ENCODE assay signal across 25 mouse cellular contexts in the genomic region with DNA sequence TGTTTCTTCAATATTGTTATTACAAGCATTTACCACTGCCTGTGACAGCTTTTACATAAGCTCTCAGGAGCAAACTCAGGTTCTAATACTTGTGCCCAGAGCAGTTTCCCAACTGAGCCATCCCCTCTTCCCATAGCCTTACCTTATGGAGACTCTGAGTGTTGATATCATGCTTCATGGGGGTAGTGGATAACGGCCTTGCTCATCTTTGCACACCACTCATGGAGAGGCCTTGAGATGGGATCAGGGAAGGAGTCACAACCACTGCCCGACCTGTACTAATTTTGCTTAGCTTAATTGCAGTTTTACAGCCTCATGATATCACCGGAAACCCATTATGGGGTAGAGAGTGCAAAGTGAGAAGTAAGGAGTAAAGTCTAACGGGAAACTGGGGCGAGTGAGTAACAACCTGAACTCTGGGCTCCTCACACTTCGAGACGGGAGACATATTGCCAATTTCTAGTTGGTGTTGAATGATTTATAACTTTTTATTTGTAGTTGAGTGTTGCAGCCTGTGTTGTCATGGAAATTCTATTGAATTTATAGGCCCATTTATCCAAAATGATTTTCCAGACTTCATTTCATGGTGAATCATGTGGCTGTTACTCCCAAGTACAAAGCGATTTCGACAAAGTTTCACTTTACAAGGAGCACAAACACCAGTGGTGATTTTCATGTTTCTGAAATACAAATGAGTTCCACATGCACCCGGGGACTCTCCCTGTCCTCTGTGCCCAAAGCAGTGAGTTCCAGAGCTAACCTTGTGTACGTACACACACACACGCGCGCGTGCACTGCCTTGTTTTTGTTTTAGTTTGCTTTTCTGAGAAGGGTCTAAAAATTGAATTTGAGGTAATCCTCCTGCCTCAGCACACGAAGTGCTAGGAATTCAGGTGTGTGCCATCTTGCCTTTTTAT.
DNase-seq lines count a peak whose midpoint lies in the region; ATAC-seq lines count a peak whose summit lies in the region.
"Had no signal": no experiment of that assay in that cellular context is flagged by ENCODE, and none has a peak within 500 bp of the region (broad histone marks: within the 10 kb centered on the region; RNA-seq: fewer than 3 reads in every experiment).

No protein-coding gene starts in this region.

- no peak overlapping the region for H3K4me2 ChIP-seq in midbrain, embryonic 11.5 days
- no peak overlapping the region for H3K4me2 ChIP-seq in midbrain, embryonic 16.5 days (ENCODE audit: low read length)
- peak overlapping the region; percentile 7; the same call in 1 of the 2 replicates for H3K4me2 ChIP-seq in limb, embryonic 12.5 days
- H3K4me2 ChIP-seq in liver, embryonic 11.5 days, result no peak overlapping the region
- no peak overlapping the region for H3K4me2 ChIP-seq in hindbrain, embryonic 13.5 days
- H3K4me2 ChIP-seq: embryonic facial prominence, embryonic 12.5 days; kidney, embryonic 15.5 days; lung, embryonic 15.5 days; neural tube, embryonic 12.5 days had no signal

- H3K27me3 ChIP-seq in midbrain, embryonic 11.5 days (ENCODE audit: control insufficient read depth, insufficient read depth, low read length), result no peaks in the 10 kb centered on the region
- H3K27me3 ChIP-seq in midbrain, embryonic 16.5 days (ENCODE audit: control insufficient read depth, insufficient read depth, low read depth, low read length), result no peaks in the 10 kb centered on the region
- H3K27me3 ChIP-seq in limb, embryonic 12.5 days, result no peaks in the 10 kb centered on the region
- H3K27me3 ChIP-seq in liver, embryonic 11.5 days (replicated peaks; ENCODE audit: control insufficient read depth, insufficient read depth, low read length), result no peaks in the 10 kb centered on the region
- no peaks in the 10 kb centered on the region for H3K27me3 ChIP-seq in hindbrain, embryonic 13.5 days
- H3K27me3 ChIP-seq: CH12.LX; embryonic facial prominence, embryonic 12.5 days; heart, embryonic 15.5 days; kidney, embryonic 15.5 days; lung, embryonic 15.5 days; neural tube, embryonic 12.5 days; Patski had no signal

- no peak overlapping the region for H3K9ac ChIP-seq in midbrain, embryonic 11.5 days (ENCODE audit: low read length)
- H3K9ac ChIP-seq in midbrain, embryonic 16.5 days (ENCODE audit: low read depth, low read length), result no peak overlapping the region
- no peak overlapping the region for H3K9ac ChIP-seq in limb, embryonic 12.5 days (replicated peaks)
- H3K9ac ChIP-seq in liver, embryonic 11.5 days (ENCODE audit: low read depth, low read length), result no peak overlapping the region
- no peak overlapping the region for H3K9ac ChIP-seq in hindbrain, embryonic 13.5 days
- H3K9ac ChIP-seq: embryonic facial prominence, embryonic 12.5 days; heart, embryonic 15.5 days; kidney, embryonic 15.5 days; lung, embryonic 15.5 days; neural tube, embryonic 12.5 days had no signal

- no peaks in the 10 kb centered on the region for H3K36me3 ChIP-seq in midbrain, embryonic 11.5 days (ENCODE audit: control insufficient read depth, insufficient read depth, low read length)
- H3K36me3 ChIP-seq in midbrain, embryonic 16.5 days (ENCODE audit: control insufficient read depth, insufficient read depth, low read length), result no peaks in the 10 kb centered on the region
- H3K36me3 ChIP-seq in limb, embryonic 12.5 days, result no peaks in the 10 kb centered on the region
- H3K36me3 ChIP-seq in liver, embryonic 11.5 days (ENCODE audit: control insufficient read depth, insufficient read depth, low read length), result no peaks in the 10 kb centered on the region
- H3K36me3 ChIP-seq in hindbrain, embryonic 13.5 days, result no peaks in the 10 kb centered on the region
- H3K36me3 ChIP-seq: embryonic facial prominence, embryonic 12.5 days; heart, embryonic 15.5 days; lung, embryonic 15.5 days; midbrain, embryonic 10.5 days; neural tube, embryonic 12.5 days had no signal

- WGBS in midbrain, embryonic 11.5 days, result 91% methylated on average over 16 of the region's 16 CpGs
- 90% methylated on average over 16 of the region's 16 CpGs for WGBS in midbrain, embryonic 16.5 days
- WGBS in limb, embryonic 12.5 days, result 30% methylated on average over 16 of the region's 16 CpGs
- 87% methylated on average over 16 of the region's 16 CpGs for WGBS in liver, embryonic 11.5 days
- 91% methylated on average over 16 of the region's 16 CpGs for WGBS in hindbrain, embryonic 13.5 days

- H3K27ac ChIP-seq in midbrain, embryonic 11.5 days (ENCODE audit: low read depth, low read length), result no peak overlapping the region
- no peak overlapping the region for H3K27ac ChIP-seq in midbrain, embryonic 16.5 days (ENCODE audit: low read length)
- peak overlapping the region; percentile 74 for H3K27ac ChIP-seq in limb, embryonic 12.5 days
- H3K27ac ChIP-seq in liver, embryonic 11.5 days (ENCODE audit: low read depth, low read length), result no peak overlapping the region
- no peak overlapping the region for H3K27ac ChIP-seq in hindbrain, embryonic 13.5 days
- H3K27ac ChIP-seq: embryonic facial prominence, embryonic 12.5 days; heart, embryonic 15.5 days; kidney, embryonic 15.5 days; lung, embryonic 15.5 days; midbrain, embryonic 10.5 days; neural tube, embryonic 12.5 days had no signal

- DNase-seq in adrenal gland, adult 2 months, result peak; percentile 3
- DNase-seq in adrenal gland, postnatal 4 days (ENCODE audit: low spot score in 2 of 2), result no peak
- peak; percentile 71 for DNase-seq in midbrain, embryonic 11.5 days (ENCODE audit: low spot score, missing footprints)
- no peak for DNase-seq in liver, embryonic 11.5 days (ENCODE audit: low spot score)
- DNase-seq in yolk sac, embryonic 10.5 days (ENCODE audit: low spot score), result no peak
- DNase-seq: adrenal gland, postnatal 14 days; cerebellum, adult 11-12 months; cerebellum, adult 9-11 months; kidney, adult 18-20 months; layer of hippocampus, postnatal 36 days; right cerebral cortex, postnatal 4 days; thymus, postnatal 4 days had no signal

- no peak for ATAC-seq in midbrain, embryonic 11.5 days (ENCODE audit: low FRiP score)
- no peak for ATAC-seq in midbrain, embryonic 16.5 days
- peak; percentile 64; the same call in 1 of the 2 replicates for ATAC-seq in limb, embryonic 12.5 days (ENCODE audit: insufficient number of reproducible peaks, insufficient read depth, low FRiP score, low TSS enrichment, low read depth)
- no peak for ATAC-seq in liver, embryonic 11.5 days (replicated peaks; ENCODE audit: low FRiP score)
- ATAC-seq in hindbrain, embryonic 13.5 days (ENCODE audit: low FRiP score), result no peak
- ATAC-seq: forebrain, embryonic 16.5 days; Patski had no signal

- no peak overlapping the region for H3K4me3 ChIP-seq in midbrain, embryonic 11.5 days (ENCODE audit: low read depth, low read length)
- no peak overlapping the region for H3K4me3 ChIP-seq in midbrain, embryonic 16.5 days (ENCODE audit: low read depth, low read length)
- no peak overlapping the region for H3K4me3 ChIP-seq in limb, embryonic 12.5 days (replicated peaks)
- H3K4me3 ChIP-seq in liver, embryonic 11.5 days (ENCODE audit: low read depth, low read length), result no peak overlapping the region
- H3K4me3 ChIP-seq in hindbrain, embryonic 13.5 days, result no peak overlapping the region
- H3K4me3 ChIP-seq: embryonic facial prominence, embryonic 12.5 days; heart, embryonic 15.5 days; kidney, embryonic 15.5 days; lung, embryonic 15.5 days; midbrain, embryonic 10.5 days; myocyte; neural tube, embryonic 12.5 days had no signal

- H3K9me3 ChIP-seq in midbrain, embryonic 11.5 days (ENCODE audit: control insufficient read depth, low read length), result no peaks in the 10 kb centered on the region
- no peaks in the 10 kb centered on the region; the same call in 1 of the 2 replicates for H3K9me3 ChIP-seq in midbrain, embryonic 16.5 days (replicated peaks; ENCODE audit: control insufficient read depth, low read length, poor library complexity, severe bottlenecking)
- 0 out of 2 replicates have a peak, but pooled peaks cover 3% of the 10 kb centered on the region for H3K9me3 ChIP-seq in limb, embryonic 12.5 days
- no peaks in the 10 kb centered on the region for H3K9me3 ChIP-seq in liver, embryonic 11.5 days (ENCODE audit: control insufficient read depth, low read length)
- H3K9me3 ChIP-seq in hindbrain, embryonic 13.5 days, result no peaks in the 10 kb centered on the region
- H3K9me3 ChIP-seq: heart, embryonic 15.5 days; kidney, embryonic 15.5 days; lung, embryonic 15.5 days had no signal

- H3K4me1 ChIP-seq in midbrain, embryonic 11.5 days (ENCODE audit: control insufficient read depth, insufficient read depth, low read length), result no peaks in the 10 kb centered on the region
- no peaks in the 10 kb centered on the region for H3K4me1 ChIP-seq in midbrain, embryonic 16.5 days (ENCODE audit: control insufficient read depth, insufficient read depth, low read length)
- peaks cover 33% of the 10 kb centered on the region for H3K4me1 ChIP-seq in limb, embryonic 12.5 days (replicated peaks)
- H3K4me1 ChIP-seq in liver, embryonic 11.5 days (replicated peaks; ENCODE audit: control insufficient read depth, insufficient read depth, low read length), result no peaks in the 10 kb centered on the region
- H3K4me1 ChIP-seq in hindbrain, embryonic 13.5 days (replicated peaks), result 0 out of 2 replicates have a peak, but pooled peaks cover 6% of the 10 kb centered on the region
- H3K4me1 ChIP-seq: embryonic facial prominence, embryonic 12.5 days; lung, embryonic 15.5 days; midbrain, embryonic 10.5 days; neural tube, embryonic 12.5 days had no signal

Comparison
In these comparisons a context has a peak if more than half of its experiments do, and no peak if none do; other contexts are left out.
1. DNase-seq: peak in adrenal gland, adult 2 months (single experiment) and midbrain, embryonic 11.5 days (single experiment); none in adrenal gland, postnatal 4 days (0 of 2), liver, embryonic 11.5 days (single experiment) and yolk sac, embryonic 10.5 days (single experiment).